Comparison of ENCODE assay signal across 17 mouse cellular contexts in genomic region chr12:40449119-40449795, GRCm38 (mm10). TPM values are rescaled to one million over a fixed set of nuclear protein-coding genes. Genes with fewer than 3 reads are reported as not detected.
A peak's percentile ranks its signal among the peaks of the same experiment; 100 is the strongest.
DNase-seq lines count a peak whose midpoint lies in the region; ATAC-seq lines count a peak whose summit lies in the region.
"Had no signal": no experiment of that assay in that cellular context is flagged by ENCODE, and none has a peak within 500 bp of the region (broad histone marks: within the 10 kb centered on the region; RNA-seq: fewer than 3 reads in every experiment).

No protein-coding gene starts in this region.

- H3K4me1 ChIP-seq in intestine, embryonic 15.5 days (replicated peaks), result peaks cover 8% of the 10 kb centered on the region
- H3K4me1 ChIP-seq in intestine, embryonic 16.5 days (ENCODE audit: control insufficient read depth, insufficient read depth, low read length), result peaks cover 18% of the 10 kb centered on the region
- H3K4me1 ChIP-seq in lung, embryonic 16.5 days (replicated peaks; ENCODE audit: control insufficient read depth, insufficient read depth, low read length), result peaks cover 19% of the 10 kb centered on the region
- H3K4me1 ChIP-seq in embryonic facial prominence, embryonic 14.5 days (ENCODE audit: control insufficient read depth, insufficient read depth, low read length), result peaks cover 28% of the 10 kb centered on the region

- no peaks in the 10 kb centered on the region for H3K9me3 ChIP-seq in intestine, embryonic 15.5 days
- H3K9me3 ChIP-seq in intestine, embryonic 16.5 days (ENCODE audit: control insufficient read depth, low read length), result no peaks in the 10 kb centered on the region
- no peaks in the 10 kb centered on the region for H3K9me3 ChIP-seq in lung, embryonic 16.5 days (ENCODE audit: control insufficient read depth, low read length)
- no peaks in the 10 kb centered on the region for H3K9me3 ChIP-seq in embryonic facial prominence, embryonic 14.5 days (ENCODE audit: control insufficient read depth, low read length)
- H3K9me3 ChIP-seq: limb, embryonic 15.5 days had no signal

- no peaks in the 10 kb centered on the region for H3K27me3 ChIP-seq in intestine, embryonic 15.5 days (replicated peaks)
- H3K27me3 ChIP-seq in intestine, embryonic 16.5 days (replicated peaks; ENCODE audit: control insufficient read depth, insufficient read depth, low read length), result no peaks in the 10 kb centered on the region
- H3K27me3 ChIP-seq in lung, embryonic 16.5 days (ENCODE audit: control insufficient read depth, insufficient read depth, low read depth, low read length), result no peaks in the 10 kb centered on the region
- H3K27me3 ChIP-seq in embryonic facial prominence, embryonic 14.5 days (replicated peaks; ENCODE audit: control insufficient read depth, insufficient read depth, low read length), result no peaks in the 10 kb centered on the region
- H3K27me3 ChIP-seq: limb, embryonic 15.5 days had no signal

- 69% methylated on average over 9 of the region's 9 CpGs for WGBS in intestine, embryonic 15.5 days
- 65% methylated on average over 9 of the region's 9 CpGs for WGBS in intestine, embryonic 16.5 days
- 55% methylated on average over 9 of the region's 9 CpGs for WGBS in lung, embryonic 16.5 days
- WGBS in embryonic facial prominence, embryonic 14.5 days, result 49% methylated on average over 9 of the region's 9 CpGs

- no peak overlapping the region for H3K9ac ChIP-seq in intestine, embryonic 15.5 days
- H3K9ac ChIP-seq in intestine, embryonic 16.5 days (ENCODE audit: low read depth, low read length), result no peak overlapping the region
- no peak overlapping the region for H3K9ac ChIP-seq in lung, embryonic 16.5 days (ENCODE audit: low read length)
- no peak overlapping the region for H3K9ac ChIP-seq in embryonic facial prominence, embryonic 14.5 days (ENCODE audit: low read depth, low read length)
- H3K9ac ChIP-seq: limb, embryonic 15.5 days had no signal

- DNase-seq in lung, postnatal 25 days (ENCODE audit: low spot score), result no peak
- no peak for DNase-seq in embryonic facial prominence, embryonic 14.5 days (ENCODE audit: low spot score)
- peak; percentile 62 for DNase-seq in lung, postnatal 36 days
- DNase-seq in urinary bladder, adult 18-20 months (ENCODE audit: low spot score in 2 of 2), result no peak
- no peak for DNase-seq in cerebellum, postnatal 4 days (ENCODE audit: low spot score in 2 of 2)
- DNase-seq: adrenal gland, adult 8-10 months; cerebellum, adult 18-20 months; gastrocnemius, postnatal 14 days; kidney, adult 2 months; thymus, postnatal 14 days had no signal

- no peaks in the 10 kb centered on the region for H3K36me3 ChIP-seq in intestine, embryonic 15.5 days
- H3K36me3 ChIP-seq in intestine, embryonic 16.5 days (ENCODE audit: control insufficient read depth, insufficient read depth, low read length), result no peaks in the 10 kb centered on the region
- H3K36me3 ChIP-seq in lung, embryonic 16.5 days (ENCODE audit: control insufficient read depth, insufficient read depth, low read length), result no peaks in the 10 kb centered on the region
- H3K36me3 ChIP-seq in embryonic facial prominence, embryonic 14.5 days (ENCODE audit: control insufficient read depth, insufficient read depth, low read length), result no peaks in the 10 kb centered on the region
- H3K36me3 ChIP-seq: limb, embryonic 15.5 days had no signal

- no peak overlapping the region for H3K27ac ChIP-seq in intestine, embryonic 15.5 days
- no peak overlapping the region for H3K27ac ChIP-seq in intestine, embryonic 16.5 days (ENCODE audit: low read length)
- no peak overlapping the region for H3K27ac ChIP-seq in lung, embryonic 16.5 days (ENCODE audit: low read length)
- H3K27ac ChIP-seq in embryonic facial prominence, embryonic 14.5 days (replicated peaks; ENCODE audit: low read depth, low read length), result no peak overlapping the region
- H3K27ac ChIP-seq: limb, embryonic 15.5 days; macrophage; stomach, postnatal 0 days had no signal

- ATAC-seq in intestine, embryonic 15.5 days, result no peak
- no peak for ATAC-seq in intestine, embryonic 16.5 days
- ATAC-seq in lung, embryonic 16.5 days (ENCODE audit: low read depth), result no peak
- ATAC-seq in embryonic facial prominence, embryonic 14.5 days (ENCODE audit: low read depth), result no peak

- H3K4me3 ChIP-seq in intestine, embryonic 15.5 days (replicated peaks), result no peak overlapping the region
- no peak overlapping the region for H3K4me3 ChIP-seq in intestine, embryonic 16.5 days (ENCODE audit: low read length)
- peak overlapping the region; percentile 4; the same call in 1 of the 2 replicates for H3K4me3 ChIP-seq in lung, embryonic 16.5 days (ENCODE audit: low read length)
- H3K4me3 ChIP-seq in embryonic facial prominence, embryonic 14.5 days (ENCODE audit: low read depth, low read length), result no peak overlapping the region
- H3K4me3 ChIP-seq: limb, embryonic 15.5 days had no signal

- 0 out of 2 replicates have a peak overlapping the region, but pooled peaks have one; percentile 5 for H3K4me2 ChIP-seq in intestine, embryonic 15.5 days (replicated peaks)
- no peak overlapping the region for H3K4me2 ChIP-seq in intestine, embryonic 16.5 days (ENCODE audit: low read depth, low read length)
- peak overlapping the region; percentile 29 for H3K4me2 ChIP-seq in lung, embryonic 16.5 days (ENCODE audit: low read depth, low read length)
- H3K4me2 ChIP-seq in embryonic facial prominence, embryonic 14.5 days (ENCODE audit: low read depth, low read length), result peak overlapping the region; percentile 20; the same call in 1 of the 2 replicates
- H3K4me2 ChIP-seq: heart, embryonic 11.5 days; limb, embryonic 15.5 days had no signal

RNA-seq across cellular contexts. Expression of gene Dock4, which starts 3.5 kb away (rescaled TPM):
- 5.7 and 7.1 TPM in 2 replicates for polyA plus RNA-seq in intestine, embryonic 15.5 days (2015; fragmentation: Nextera tagmentation; extraction: Ambion mirVana)
- polyA plus RNA-seq in intestine, embryonic 16.5 days (2015; fragmentation: Nextera tagmentation; extraction: Ambion mirVana), result 3.4 and 4.2 TPM in 2 replicates
- 28.4 and 32.9 TPM in 2 replicates for polyA plus RNA-seq in lung, embryonic 16.5 days (2015; fragmentation: Nextera tagmentation; extraction: Ambion mirVana)
- 8.9 and 9.2 TPM in 2 replicates for polyA plus RNA-seq in embryonic facial prominence, embryonic 14.5 days (2014; fragmentation: Nextera tagmentation; extraction: Ambion mirVana)

RNA-seq across cellular contexts. Expression of gene Zfp277, which starts 3.6 kb away (rescaled TPM):
- 31.4 and 34.3 TPM in 2 replicates for polyA plus RNA-seq in intestine, embryonic 15.5 days (2015; fragmentation: Nextera tagmentation; extraction: Ambion mirVana)
- polyA plus RNA-seq in intestine, embryonic 16.5 days (2015; fragmentation: Nextera tagmentation; extraction: Ambion mirVana), result 27.7 and 29.3 TPM in 2 replicates
- 42.3 and 42.8 TPM in 2 replicates for polyA plus RNA-seq in lung, embryonic 16.5 days (2015; fragmentation: Nextera tagmentation; extraction: Ambion mirVana)
- polyA plus RNA-seq in embryonic facial prominence, embryonic 14.5 days (2014; fragmentation: Nextera tagmentation; extraction: Ambion mirVana), result 35.7 and 36.6 TPM in 2 replicates
